Mouse (Mus musculus) lung, embryonic 15.5 days (tissue): ENCODE measurements around the gene Noct. TPM values are rescaled to one million over a fixed set of nuclear protein-coding genes. Genes with fewer than 3 reads are reported as not detected.

Source experiments
- ATAC-seq: fragments of 200-750 bp; cut with Nextera tagmentation; 2 replicates; pipeline ENCODE4 v1.8.0; 2017; ENCODE audit warnings: moderate number of reproducible peaks, borderline replicate concordance; ENCODE audit not compliant: low FRiP score, low TSS enrichment; ENCODE audit errors: extremely low read depth
- H3K27ac ChIP-seq: fragments of 300-500 bp; sonication (generic); 2 replicates; pipeline ENCODE4 v1.5.1; 2015; ENCODE audit warnings: moderate library complexity, mild to moderate bottlenecking, inconsistent platforms
- H3K27me3 ChIP-seq: fragments of 300-500 bp; sonication (generic); 2 replicates; pipeline ENCODE4 v1.6.1; 2015; ENCODE audit warnings: inconsistent platforms
- H3K36me3 ChIP-seq: fragments of 300-500 bp; sonication (generic); 2 replicates; pipeline ENCODE4 v1.6.1; 2015; ENCODE audit warnings: inconsistent platforms
- H3K4me1 ChIP-seq: fragments of 300-500 bp; sonication (generic); 2 replicates; pipeline ENCODE4 v1.6.1; 2015; ENCODE audit warnings: inconsistent platforms
- H3K4me2 ChIP-seq: fragments of 300-500 bp; sonication (generic); 2 replicates; pipeline ENCODE4 v1.6.1; 2015; ENCODE audit warnings: inconsistent platforms, mild to moderate bottlenecking, moderate library complexity
- H3K4me3 ChIP-seq: fragments of 300-500 bp; sonication (generic); 2 replicates; pipeline ENCODE4 v1.5.1; 2015; ENCODE audit warnings: mild to moderate bottlenecking, inconsistent platforms
- H3K9ac ChIP-seq: fragments of 300-500 bp; sonication (generic); 2 replicates; pipeline ENCODE4 v1.6.1; 2015; ENCODE audit warnings: inconsistent platforms
- H3K9me3 ChIP-seq: fragments of 300-500 bp; sonication (generic); 2 replicates; pipeline ENCODE4 v1.6.1; 2016; ENCODE audit warnings: inconsistent platforms
- WGBS: fragments of 180-500 bp; shearing (Covaris S2); methylation state at CpG from one replicate; pipeline ENCODE4 v1.1.7; 2015; 5-methylcytosine and 5-hydroxymethylcytosine counted together
- polyA plus RNA-seq: library from polyadenylated mRNA; unstranded; fragments of >200 nt; fragmentation: Nextera tagmentation; extraction: Ambion mirVana; gene quantifications from 2 replicates; pipeline ENCODE4 v1.2.1, GENCODE M21; 2015

Noct gene
- polyA plus RNA-seq, 1 experiment from 2014 or later = 7.2 TPM

DNA sequence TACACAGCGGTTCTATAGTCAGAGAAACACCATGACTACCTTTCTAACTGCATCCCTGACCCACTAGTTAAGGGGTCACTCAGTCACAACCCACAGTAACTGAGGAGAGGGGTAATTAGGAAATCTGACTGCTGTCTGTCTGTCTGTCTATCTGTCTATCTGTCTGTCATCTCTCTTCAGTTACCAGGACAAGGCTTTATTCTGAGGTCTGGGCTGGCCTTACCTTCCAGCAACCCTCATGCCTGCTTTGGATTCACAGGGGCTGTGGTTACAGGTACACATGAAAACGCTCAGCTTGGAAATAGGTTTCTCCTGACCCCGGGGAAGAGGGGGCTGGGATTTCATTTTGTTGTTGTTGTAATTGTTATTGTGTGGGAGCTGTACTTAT lies 27.5 kb upstream of the Noct start:
- Histone ChIP-seq H3K27ac (no peak overlapping the region), H3K9ac (no peak overlapping the region), H3K4me2 (no peak overlapping the region), H3K9me3 (no peaks in the 10 kb centered on the region), H3K4me1 (peaks cover 9% of the 10 kb centered on the region), H3K36me3 (no peaks in the 10 kb centered on the region), H3K4me3 (no peak overlapping the region), H3K27me3 (no peaks in the 10 kb centered on the region)
- no peak for ATAC-seq
- WGBS = 80% methylated on average over 3 of the region's 3 CpGs

DNA sequence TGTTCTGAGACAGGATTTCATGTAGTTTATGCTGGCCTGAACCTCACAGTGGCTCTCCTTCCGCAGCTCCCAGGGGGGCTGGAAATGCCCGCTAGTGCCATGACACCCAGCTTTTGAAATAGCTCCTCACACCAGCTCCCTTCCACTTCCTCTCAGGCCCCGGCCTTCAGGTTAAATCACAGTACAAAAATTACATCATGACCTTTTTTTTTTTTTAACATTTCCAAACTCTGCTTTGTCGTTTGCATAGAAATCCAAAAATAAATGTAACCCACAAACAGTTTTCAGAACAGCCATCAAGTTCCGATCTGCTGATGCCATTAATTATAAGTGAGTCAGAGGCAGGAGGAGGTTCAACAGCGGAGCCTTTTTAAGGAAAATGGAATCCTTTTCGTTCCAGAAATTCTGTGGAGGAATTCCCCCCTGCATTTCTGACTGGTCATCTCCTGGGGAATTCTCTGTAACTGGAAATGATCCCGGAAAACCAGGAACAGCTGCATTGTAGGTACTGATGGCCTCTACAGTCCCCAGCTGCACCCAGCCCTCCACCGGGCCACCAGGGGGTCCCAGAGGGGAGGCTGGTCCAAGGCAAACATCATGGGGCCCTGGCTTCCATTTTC lies 27.0 kb upstream of the Noct start:
- no peaks in the 10 kb centered on the region for H3K36me3 ChIP-seq
- no peak overlapping the region for H3K4me3 ChIP-seq
- no peaks in the 10 kb centered on the region for H3K9me3 ChIP-seq
- WGBS = 52% methylated on average over 9 of the region's 9 CpGs
- H3K9ac ChIP-seq = no peak overlapping the region
- H3K27me3 ChIP-seq = no peaks in the 10 kb centered on the region
- no peak overlapping the region for H3K4me2 ChIP-seq
- H3K4me1 ChIP-seq = peaks cover 9% of the 10 kb centered on the region
- no peak overlapping the region for H3K27ac ChIP-seq
- ATAC-seq = no peak

DNA sequence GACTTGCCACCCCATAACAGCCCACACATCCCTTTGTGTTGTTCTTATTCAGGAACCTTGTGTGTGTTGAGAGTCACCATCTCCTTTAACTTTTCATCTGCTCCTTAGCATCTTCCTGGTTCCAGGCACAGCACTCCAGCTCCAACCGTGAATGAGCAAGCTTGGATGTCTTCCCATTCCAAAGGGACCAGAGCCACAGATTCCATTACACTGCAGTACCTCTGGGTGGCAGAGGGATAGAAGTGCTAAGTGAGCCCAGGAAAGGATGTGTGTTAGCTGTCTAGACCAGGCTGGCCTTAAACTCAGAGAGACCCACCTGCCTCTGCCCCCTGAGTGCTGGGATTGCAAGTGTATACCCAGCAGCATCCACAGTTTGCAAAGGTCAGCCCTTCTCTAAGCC lies 26.0 kb upstream of the Noct start:
- Histone ChIP-seq H3K4me1 (peaks cover 9% of the 10 kb centered on the region), H3K4me2 (no peak overlapping the region), H3K27me3 (no peaks in the 10 kb centered on the region), H3K27ac (no peak overlapping the region), H3K36me3 (no peaks in the 10 kb centered on the region), H3K9ac (no peak overlapping the region), H3K4me3 (no peak overlapping the region), H3K9me3 (no peaks in the 10 kb centered on the region)
- WGBS = 74% methylated on average over 1 of the region's 1 CpGs
- ATAC-seq = no peak

DNA sequence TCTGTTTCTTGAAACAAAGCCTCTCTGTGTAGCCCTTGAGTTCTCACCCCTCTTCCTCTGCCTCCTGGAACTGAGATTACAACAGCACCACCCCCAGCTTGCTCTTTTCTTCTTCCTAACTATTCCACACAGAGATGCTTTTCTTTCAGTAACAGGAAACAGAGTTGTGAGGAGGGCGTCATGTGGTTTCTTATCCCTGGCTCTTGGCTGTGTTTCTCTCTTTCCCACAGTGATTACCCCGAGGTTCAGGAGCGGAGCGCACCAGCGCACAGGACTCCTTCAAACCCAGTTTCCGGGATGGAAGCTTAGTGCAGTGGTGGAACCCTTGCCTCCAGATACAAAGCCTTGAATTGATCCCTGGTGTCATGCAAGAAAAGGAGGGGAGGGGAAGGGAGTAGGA lies 25.1 kb upstream of the Noct start:
- Histone ChIP-seq H3K36me3 (no peaks in the 10 kb centered on the region), H3K4me1 (peaks cover 7% of the 10 kb centered on the region), H3K9ac (no peak overlapping the region), H3K4me2 (no peak overlapping the region), H3K4me3 (no peak overlapping the region), H3K27me3 (no peaks in the 10 kb centered on the region), H3K9me3 (no peaks in the 10 kb centered on the region), H3K27ac (no peak overlapping the region)
- WGBS = 81% methylated on average over 6 of the region's 6 CpGs
- ATAC-seq = no peak

DNA sequence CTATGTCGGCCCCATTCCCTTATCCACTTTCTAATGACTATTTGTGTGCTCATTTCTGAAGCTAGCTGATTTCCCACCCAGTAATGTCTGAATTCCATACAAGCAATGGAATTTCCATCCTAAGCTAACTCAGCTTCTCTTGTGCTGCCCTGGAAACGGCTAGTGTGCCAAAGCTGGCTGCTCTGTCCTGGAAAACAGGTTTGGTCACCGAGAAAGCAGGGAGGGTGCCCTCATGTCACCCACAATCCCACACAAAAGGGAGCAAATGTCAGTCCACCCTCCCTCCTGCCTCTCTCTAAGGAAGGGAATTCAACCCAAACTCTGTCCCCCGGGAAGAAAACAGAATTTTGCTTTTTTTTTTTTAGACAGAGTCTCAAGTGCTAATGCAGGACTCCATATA lies 23.9 kb upstream of the Noct start:
- Histone ChIP-seq H3K27ac (no peak overlapping the region), H3K27me3 (no peaks in the 10 kb centered on the region), H3K36me3 (no peaks in the 10 kb centered on the region), H3K4me3 (no peak overlapping the region), H3K9me3 (no peaks in the 10 kb centered on the region), H3K4me2 (no peak overlapping the region), H3K4me1 (peaks cover 6% of the 10 kb centered on the region; the same call in 1 of the 2 replicates), H3K9ac (no peak overlapping the region)
- ATAC-seq = no peak
- 59% methylated on average over 4 of the region's 4 CpGs for whole genome bisulfite sequencing

DNA sequence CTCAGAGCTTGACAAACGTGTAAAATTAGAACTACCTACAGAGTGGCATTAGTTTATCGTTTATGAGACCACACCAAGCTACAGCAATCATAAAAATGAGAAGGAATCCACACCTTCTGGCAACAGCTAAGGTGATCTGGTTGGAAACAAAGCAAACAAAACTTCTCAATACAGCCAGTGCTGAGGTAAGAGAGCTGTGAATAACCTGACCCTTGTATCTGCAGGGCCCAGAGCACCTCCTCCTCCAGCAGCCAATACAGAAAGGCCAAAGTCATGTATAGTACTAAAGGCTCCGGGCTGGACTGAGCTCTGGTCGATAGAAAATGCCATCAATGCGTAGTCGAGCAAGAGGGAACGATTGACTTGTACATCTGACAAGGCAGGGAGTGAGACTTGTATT lies 23.4 kb upstream of the Noct start:
- Histone ChIP-seq H3K27me3 (no peaks in the 10 kb centered on the region), H3K27ac (no peak overlapping the region), H3K4me1 (peaks cover 6% of the 10 kb centered on the region; the same call in 1 of the 2 replicates), H3K36me3 (no peaks in the 10 kb centered on the region), H3K4me3 (no peak overlapping the region), H3K4me2 (no peak overlapping the region), H3K9ac (no peak overlapping the region), H3K9me3 (no peaks in the 10 kb centered on the region)
- WGBS = 80% methylated on average over 7 of the region's 7 CpGs
- ATAC-seq = no peak

DNA sequence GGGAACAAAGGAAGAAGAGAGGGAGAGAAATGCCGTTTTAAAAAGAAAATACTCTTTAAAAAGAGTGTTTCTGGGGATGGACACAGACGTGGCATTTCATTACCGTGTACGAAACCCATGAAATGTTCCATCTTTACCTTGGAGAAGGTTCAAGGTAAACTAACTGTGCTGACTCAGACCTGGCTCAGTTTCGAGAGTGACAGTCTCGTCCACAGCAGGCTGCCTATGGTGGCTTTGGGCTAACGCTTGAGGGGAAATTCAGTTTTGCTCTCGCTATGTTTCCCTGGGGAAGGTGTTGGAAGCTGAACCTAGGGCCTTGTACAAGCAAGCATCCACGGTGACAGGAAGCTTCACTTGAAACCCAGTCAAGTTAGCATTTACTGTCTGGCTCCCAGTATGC lies 22.3 kb upstream of the Noct start:
- Histone ChIP-seq H3K4me2 (no peak overlapping the region), H3K27me3 (no peaks in the 10 kb centered on the region), H3K4me3 (no peak overlapping the region), H3K9me3 (no peaks in the 10 kb centered on the region), H3K36me3 (no peaks in the 10 kb centered on the region), H3K27ac (no peak overlapping the region), H3K4me1 (peaks cover 3% of the 10 kb centered on the region; the same call in 1 of the 2 replicates), H3K9ac (no peak overlapping the region)
- 75% methylated on average over 9 of the region's 9 CpGs for WGBS
- no peak for ATAC-seq

DNA sequence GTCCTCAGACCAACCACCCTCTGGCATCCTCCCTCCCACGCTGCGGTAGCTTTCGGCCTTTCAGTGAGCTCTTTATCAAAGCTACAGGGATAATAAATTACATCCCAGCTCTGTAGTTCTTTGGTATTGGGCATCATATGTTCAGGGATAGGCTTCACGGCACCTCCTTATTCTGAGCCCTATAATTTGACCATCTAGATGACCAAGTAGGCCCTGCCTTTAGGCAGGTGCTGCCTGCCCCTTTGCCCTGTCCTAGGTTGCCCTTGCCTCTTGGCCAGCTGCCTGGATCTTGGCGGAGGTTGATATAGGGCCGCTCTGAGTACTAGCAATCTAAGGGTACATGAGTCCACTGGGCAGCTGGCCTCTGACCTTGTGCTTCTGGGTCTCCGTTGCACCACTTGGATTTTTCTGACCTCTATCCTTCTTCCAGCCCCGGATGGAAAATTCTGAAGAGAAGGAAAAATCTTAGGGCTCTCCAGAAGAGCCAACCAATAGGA lies 21.7 kb upstream of the Noct start:
- H3K9ac ChIP-seq = no peak overlapping the region
- no peak overlapping the region for H3K4me3 ChIP-seq
- no peaks in the 10 kb centered on the region for H3K9me3 ChIP-seq
- no peak overlapping the region for H3K4me2 ChIP-seq
- no peaks in the 10 kb centered on the region for H3K36me3 ChIP-seq
- no peak for ATAC-seq
- H3K27me3 ChIP-seq = no peaks in the 10 kb centered on the region
- peaks cover under 1% of the 10 kb centered on the region; the same call in 1 of the 2 replicates for H3K4me1 ChIP-seq
- no peak overlapping the region for H3K27ac ChIP-seq
- WGBS = 80% methylated on average over 8 of the region's 8 CpGs

DNA sequence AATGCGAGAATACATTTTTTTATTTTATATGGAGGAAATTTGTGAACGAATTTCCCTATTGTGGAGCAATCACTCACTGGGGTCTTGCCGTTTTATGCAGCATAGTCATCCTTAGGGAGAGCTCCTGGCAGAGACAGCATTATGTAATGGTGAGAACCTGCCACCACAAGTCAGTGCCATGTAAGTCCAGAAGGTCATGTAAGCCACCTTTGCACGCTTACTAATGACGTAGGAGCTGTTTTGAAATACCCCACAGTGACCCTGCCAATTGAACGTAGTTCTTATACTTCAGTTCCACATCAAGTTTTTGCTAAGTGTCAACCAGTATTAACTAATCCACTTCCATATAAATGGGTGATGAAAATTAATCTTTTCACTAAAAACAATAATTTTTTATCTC lies 20.3 kb upstream of the Noct start:
- Histone ChIP-seq H3K9ac (no peak overlapping the region), H3K27ac (no peak overlapping the region), H3K9me3 (no peaks in the 10 kb centered on the region), H3K36me3 (no peaks in the 10 kb centered on the region), H3K4me3 (no peak overlapping the region), H3K4me2 (no peak overlapping the region), H3K27me3 (no peaks in the 10 kb centered on the region), H3K4me1 (no peaks in the 10 kb centered on the region)
- no peak for ATAC-seq
- 78% methylated on average over 6 of the region's 6 CpGs for WGBS

DNA sequence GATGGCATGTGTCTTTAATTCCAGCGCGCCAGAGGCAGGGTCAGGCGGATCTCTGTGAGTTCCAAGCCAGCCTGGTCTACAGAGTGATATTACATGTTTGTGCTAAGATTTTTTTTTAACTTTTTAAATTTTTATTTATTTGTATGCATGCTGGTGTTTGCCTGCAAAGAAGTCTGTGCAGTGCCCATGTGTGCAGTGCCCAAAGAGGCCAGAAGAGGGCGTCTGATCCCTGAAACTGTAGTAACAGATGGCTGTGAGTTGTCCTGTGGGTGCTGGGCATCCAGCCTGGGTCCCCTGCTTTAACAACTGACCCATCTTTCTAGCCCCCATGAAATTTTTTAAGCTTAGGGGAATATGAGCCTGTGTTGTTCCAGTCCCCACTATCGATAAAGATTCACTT lies 19.8 kb upstream of the Noct start:
- ATAC-seq = no peak
- Histone ChIP-seq H3K27me3 (no peaks in the 10 kb centered on the region), H3K27ac (no peak overlapping the region), H3K9me3 (no peaks in the 10 kb centered on the region), H3K9ac (no peak overlapping the region), H3K4me3 (no peak overlapping the region), H3K4me2 (no peak overlapping the region), H3K36me3 (no peaks in the 10 kb centered on the region), H3K4me1 (no peaks in the 10 kb centered on the region)
- WGBS = 87% methylated on average over 5 of the region's 5 CpGs

DNA sequence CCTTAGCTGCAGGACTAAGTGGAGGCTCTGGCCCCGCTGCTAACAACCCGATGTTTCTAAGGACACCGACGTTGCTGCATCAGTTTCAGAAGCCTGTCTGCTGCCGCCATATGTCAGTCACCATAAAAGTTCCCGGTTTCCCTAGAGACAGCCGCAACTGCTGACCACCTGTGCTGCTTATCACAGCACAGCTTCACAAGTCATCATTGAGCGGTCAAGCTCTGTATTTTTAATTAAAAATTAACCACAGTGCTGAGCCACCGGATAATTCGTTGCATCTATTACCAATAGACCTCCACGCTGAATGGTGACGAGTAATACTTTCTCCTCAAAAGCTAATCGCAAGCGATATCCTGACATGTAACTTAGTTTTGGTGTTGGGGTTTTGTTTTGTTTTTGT lies 19.4 kb upstream of the Noct start:
- Histone ChIP-seq H3K9me3 (no peaks in the 10 kb centered on the region), H3K27me3 (no peaks in the 10 kb centered on the region), H3K4me3 (no peak overlapping the region), H3K36me3 (no peaks in the 10 kb centered on the region), H3K9ac (no peak overlapping the region), H3K4me1 (no peaks in the 10 kb centered on the region), H3K4me2 (no peak overlapping the region), H3K27ac (no peak overlapping the region)
- no peak for ATAC-seq
- 94% methylated on average over 14 of the region's 14 CpGs for WGBS

DNA sequence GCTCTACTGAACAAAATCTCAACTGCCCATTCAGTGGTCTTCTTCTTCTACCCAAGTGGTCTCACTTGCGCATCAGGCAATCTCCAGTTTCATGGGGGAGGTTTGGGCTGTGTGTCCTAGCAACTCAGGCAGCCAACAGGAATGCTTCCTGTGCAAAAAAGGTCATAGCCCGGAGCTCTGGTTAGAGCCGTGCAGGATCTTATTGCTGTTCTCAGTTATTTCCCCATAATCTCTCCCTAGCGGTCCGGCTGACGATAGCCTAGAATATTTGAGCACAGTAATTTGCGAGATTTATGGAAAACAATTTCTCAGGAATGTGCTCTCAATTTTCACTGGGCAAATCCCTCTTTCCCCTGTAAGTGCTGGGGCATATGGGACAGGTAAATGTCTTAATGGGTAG lies 17.7 kb upstream of the Noct start:
- H3K4me2 ChIP-seq = no peak overlapping the region
- no peaks in the 10 kb centered on the region for H3K9me3 ChIP-seq
- H3K9ac ChIP-seq = no peak overlapping the region
- no peaks in the 10 kb centered on the region for H3K36me3 ChIP-seq
- H3K4me1 ChIP-seq = no peaks in the 10 kb centered on the region
- H3K27me3 ChIP-seq = no peaks in the 10 kb centered on the region
- no peak overlapping the region for H3K27ac ChIP-seq
- no peak overlapping the region for H3K4me3 ChIP-seq
- no peak for ATAC-seq
- WGBS = 72% methylated on average over 7 of the region's 7 CpGs

DNA sequence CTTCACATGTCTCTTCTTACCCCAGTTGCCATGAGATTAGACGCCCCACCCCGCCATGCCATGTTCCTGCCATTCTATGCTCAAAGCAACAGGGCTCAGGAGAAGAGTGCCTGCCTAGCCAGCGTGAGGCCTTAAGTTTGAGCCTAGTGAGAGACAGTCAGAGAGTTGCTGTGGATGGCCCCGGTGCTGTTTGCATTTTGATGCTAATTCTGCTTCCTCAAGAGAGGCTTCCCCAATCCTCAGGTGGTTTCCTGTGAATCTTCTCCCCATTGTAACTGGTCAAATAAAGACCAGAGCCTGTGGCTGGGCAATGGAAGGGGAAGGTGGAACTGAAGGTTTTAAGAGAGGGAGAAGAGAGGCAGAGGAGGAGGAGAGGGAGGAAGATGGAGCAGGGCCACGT lies 15.6 kb upstream of the Noct start:
- H3K27ac ChIP-seq = no peak overlapping the region
- WGBS = 67% methylated on average over 5 of the region's 5 CpGs
- no peaks in the 10 kb centered on the region for H3K36me3 ChIP-seq
- no peak overlapping the region for H3K4me2 ChIP-seq
- H3K9me3 ChIP-seq = no peaks in the 10 kb centered on the region
- ATAC-seq = no peak
- H3K27me3 ChIP-seq = no peaks in the 10 kb centered on the region
- H3K4me3 ChIP-seq = no peak overlapping the region
- H3K4me1 ChIP-seq = no peaks in the 10 kb centered on the region
- no peak overlapping the region for H3K9ac ChIP-seq
